Mouse (Mus musculus): Measurements from ENCODE around the gene Hist1h2bn. TPM values are rescaled to one million over a fixed set of nuclear protein-coding genes. Genes with fewer than 3 reads are reported as not detected.
"Not testable (repeated sequence)": the region's sequence is repeated elsewhere in the genome, so short reads cannot be mapped to it uniquely, and the experiment has no call there.

Gene Hist1h2bn
- polyA plus RNA-seq, 1 experiment from 2014 or later: 1.8 TPM

DNA sequence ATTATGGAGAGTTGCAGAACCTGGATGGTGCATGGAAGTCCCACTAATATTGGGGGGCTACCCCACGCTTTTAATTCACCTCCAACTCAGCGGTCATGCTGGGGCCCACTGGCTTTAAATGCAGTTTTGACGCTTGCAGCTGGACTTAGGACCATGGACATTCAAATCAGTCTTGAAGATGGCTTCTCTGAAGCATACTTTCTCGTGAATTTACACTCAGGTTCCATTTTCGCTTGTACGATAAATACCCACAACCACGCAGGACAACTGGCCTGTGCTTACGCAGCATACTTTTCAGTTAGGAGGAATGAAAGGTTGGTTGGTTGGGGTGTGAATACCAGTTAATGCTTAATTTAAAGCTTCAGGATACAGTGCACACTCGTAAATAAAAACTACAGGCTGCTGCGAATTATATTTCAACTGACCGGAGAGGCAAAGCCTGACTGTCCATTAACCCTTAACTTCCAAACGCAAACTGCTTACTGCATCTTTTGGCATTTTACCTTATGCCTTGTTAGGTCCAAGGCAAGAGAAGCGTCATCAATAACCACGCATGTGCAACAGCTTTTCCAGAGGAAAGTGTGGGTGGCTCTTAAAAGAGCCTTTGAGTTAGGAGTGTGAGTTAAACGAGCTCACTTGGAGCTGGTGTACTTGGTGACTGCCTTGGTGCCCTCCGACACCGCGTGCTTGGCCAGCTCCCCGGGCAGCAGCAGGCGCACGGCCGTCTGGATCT, 38.6 kb upstream of the Hist1h2bn start:
- no peak for TF ChIP-seq CTCF (IDR thresholded peaks at IDR 0.05; ENCODE audit: low read depth)

DNA sequence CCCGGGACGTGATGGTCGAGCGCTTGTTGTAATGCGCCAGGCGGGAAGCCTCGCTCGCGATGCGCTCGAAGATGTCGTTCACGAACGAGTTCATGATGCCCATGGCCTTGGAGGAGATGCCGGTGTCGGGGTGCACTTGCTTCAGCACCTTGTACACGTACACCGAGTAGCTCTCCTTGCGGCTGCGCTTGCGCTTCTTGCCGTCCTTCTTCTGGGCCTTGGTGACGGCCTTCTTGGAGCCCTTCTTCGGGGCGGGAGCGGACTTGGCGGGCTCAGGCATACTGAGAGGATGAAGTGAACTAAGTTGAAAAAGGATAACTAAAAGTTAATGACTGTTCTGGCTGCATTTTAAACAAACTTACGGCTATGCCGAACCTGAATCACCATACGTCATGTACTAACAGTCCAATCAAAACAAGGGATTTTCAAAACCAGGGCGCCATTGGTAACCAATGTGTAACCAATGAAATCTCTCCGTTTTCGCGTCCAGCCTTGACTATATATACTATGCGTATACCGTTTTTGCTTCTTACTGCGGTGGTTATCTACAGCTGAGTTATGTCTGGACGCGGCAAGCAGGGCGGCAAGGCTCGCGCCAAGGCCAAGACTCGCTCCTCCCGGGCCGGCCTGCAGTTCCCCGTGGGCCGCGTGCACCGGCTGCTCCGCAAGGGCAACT, 37.9 kb upstream of the Hist1h2bn start, which contains the start of the genes Hist1h2bl and Hist1h2ai:
Gene Hist1h2bl, minus strand, starts transcription at position 280 of the 676 bp plus-strand sequence.
Gene Hist1h2ai, plus strand, starts transcription at position 559 of the 676 bp plus-strand sequence.
- H3K27me3 ChIP-seq (ENCODE audit: insufficient read depth, low read length); H3K36me3 ChIP-seq (ENCODE audit: insufficient read depth, low read length); H3K9me3 ChIP-seq (replicated peaks; ENCODE audit: low read length): not testable (repeated sequence)
- H3K4me2 ChIP-seq (ENCODE audit: low read length): peak within 1 kb of the TSS; percentile 72
- H3K4me3 ChIP-seq (replicated peaks; ENCODE audit: low read depth, low read length): peak within 1 kb of the TSS; percentile 39
- peak within 1 kb of the TSS; percentile 62 for H3K9ac ChIP-seq (ENCODE audit: low read depth, low read length)
- peaks cover 15% of the 10 kb centered on the region; the same call in 1 of the 2 replicates for H3K4me1 ChIP-seq (replicated peaks; ENCODE audit: insufficient read depth, low read length)
- ATAC-seq (replicated peaks; ENCODE audit: low FRiP score, low read depth): peak; percentile 91
- DNase-seq (ENCODE audit: low spot score): peak; percentile 99
- 0% methylated on average over 25 of the region's 50 CpGs for WGBS
- H3K27ac ChIP-seq: peak within 1 kb of the TSS; percentile 92

More for the DNA sequence above, 38.6 kb upstream of the Hist1h2bn start:
- Histone ChIP-seq H3K4me3 (replicated peaks; ENCODE audit: low read depth, low read length) (peak overlapping the region; percentile 39), H3K9me3 (replicated peaks; ENCODE audit: low read length) (no peaks in the 10 kb centered on the region), H3K27ac (peak overlapping the region; percentile 92), H3K4me2 (ENCODE audit: low read length) (peak overlapping the region; percentile 72), H3K27me3 (ENCODE audit: insufficient read depth, low read length) (no peaks in the 10 kb centered on the region), H3K36me3 (ENCODE audit: insufficient read depth, low read length) (no peaks in the 10 kb centered on the region), H3K4me1 (replicated peaks; ENCODE audit: insufficient read depth, low read length) (peaks cover 15% of the 10 kb centered on the region; the same call in 1 of the 2 replicates), H3K9ac (ENCODE audit: low read depth, low read length) (peak overlapping the region; percentile 59; the same call in 1 of the 2 replicates)
- no peak for ATAC-seq (replicated peaks; ENCODE audit: low FRiP score, low read depth)
- DNase-seq (ENCODE audit: low spot score): peak; percentile 40
- under 1% methylated on average over 22 of the region's 22 CpGs for WGBS

DNA sequence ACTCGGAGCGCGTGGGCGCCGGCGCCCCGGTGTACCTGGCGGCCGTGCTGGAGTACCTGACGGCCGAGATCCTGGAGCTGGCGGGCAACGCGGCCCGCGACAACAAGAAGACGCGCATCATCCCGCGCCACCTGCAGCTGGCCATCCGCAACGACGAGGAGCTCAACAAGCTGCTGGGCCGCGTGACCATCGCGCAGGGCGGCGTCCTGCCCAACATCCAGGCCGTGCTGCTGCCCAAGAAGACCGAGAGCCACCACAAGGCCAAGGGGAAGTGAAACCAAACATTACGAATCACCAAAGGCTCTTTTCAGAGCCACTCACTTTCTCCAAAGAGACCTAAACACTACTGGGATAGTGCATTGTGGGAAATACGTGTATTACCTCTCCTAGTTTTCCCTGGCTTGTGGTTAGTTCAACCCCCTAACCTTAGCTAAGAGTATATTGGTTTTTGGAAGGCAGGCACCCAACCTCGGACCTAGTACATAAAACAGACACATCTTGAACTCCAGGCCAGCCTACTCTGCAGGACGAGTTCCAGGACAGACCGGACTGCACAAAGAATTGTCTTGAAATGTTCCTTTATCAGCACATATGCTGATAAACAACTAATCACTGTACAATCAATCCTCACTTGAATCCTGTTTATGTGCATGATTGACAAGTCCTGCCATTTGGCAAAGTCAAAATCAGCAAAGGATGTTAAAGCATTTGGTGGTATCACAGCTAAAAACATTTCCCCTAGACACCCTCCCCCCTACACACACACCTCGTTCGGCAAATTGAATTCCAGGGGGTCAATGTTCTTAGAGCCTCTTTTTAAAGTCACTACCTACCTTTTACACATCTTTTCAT, 37.2 kb upstream of the Hist1h2bn start:
- Histone ChIP-seq H3K27ac (peak overlapping the region; percentile 92), H3K4me2 (ENCODE audit: low read length) (peak overlapping the region; percentile 72), H3K9ac (ENCODE audit: low read depth, low read length) (peak overlapping the region; percentile 62), H3K4me1 (replicated peaks; ENCODE audit: insufficient read depth, low read length) (peaks cover 15% of the 10 kb centered on the region; the same call in 1 of the 2 replicates), H3K4me3 (replicated peaks; ENCODE audit: low read depth, low read length) (peak overlapping the region; percentile 39)
- WGBS: under 1% methylated on average over 9 of the region's 38 CpGs
- not testable (repeated sequence) for H3K9me3 ChIP-seq (replicated peaks; ENCODE audit: low read length); H3K27me3 ChIP-seq (ENCODE audit: insufficient read depth, low read length); H3K36me3 ChIP-seq (ENCODE audit: insufficient read depth, low read length)
- peak; percentile 4; the same call in 1 of the 2 replicates for ATAC-seq (replicated peaks; ENCODE audit: low FRiP score, low read depth)
- DNase-seq (ENCODE audit: low spot score): peak; percentile 49

DNA sequence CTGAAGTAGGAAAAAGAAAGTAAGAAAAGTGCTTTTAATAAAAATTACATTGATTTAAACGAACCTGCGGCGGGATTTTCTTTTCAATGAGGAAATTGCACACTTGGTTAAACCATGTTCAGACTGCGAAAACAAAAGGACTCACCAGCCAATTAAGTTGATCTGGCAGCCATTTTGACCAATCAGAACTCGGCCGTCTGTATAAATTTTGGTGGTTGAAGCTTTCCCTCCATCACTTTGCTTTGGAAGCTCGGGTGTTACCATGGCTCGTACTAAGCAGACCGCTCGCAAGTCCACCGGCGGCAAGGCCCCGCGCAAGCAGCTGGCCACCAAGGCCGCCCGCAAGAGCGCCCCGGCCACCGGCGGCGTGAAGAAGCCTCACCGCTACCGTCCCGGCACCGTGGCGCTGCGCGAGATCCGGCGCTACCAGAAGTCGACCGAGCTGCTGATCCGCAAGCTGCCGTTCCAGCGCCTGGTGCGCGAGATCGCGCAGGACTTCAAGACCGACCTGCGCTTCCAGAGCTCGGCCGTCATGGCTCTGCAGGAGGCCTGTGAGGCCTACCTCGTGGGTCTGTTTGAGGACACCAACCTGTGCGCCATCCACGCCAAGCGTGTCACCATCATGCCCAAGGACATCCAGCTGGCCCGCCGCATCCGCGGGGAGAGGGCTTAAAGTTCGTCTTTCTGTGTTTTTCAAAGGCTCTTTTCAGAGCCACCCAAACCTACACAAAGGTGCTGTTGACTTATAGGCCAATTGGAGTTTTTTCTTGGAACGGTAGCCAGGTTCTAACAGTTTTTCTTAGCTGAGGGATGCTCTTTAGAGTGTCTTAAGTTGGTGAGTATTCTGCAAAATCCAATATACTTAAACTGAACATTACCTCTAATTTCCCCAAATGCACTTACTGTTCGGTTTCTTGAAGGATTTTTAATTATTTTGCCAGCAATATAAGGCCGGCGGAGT, 36.2 kb upstream of the Hist1h2bn start, which contains the start of gene Hist1h3h:
Gene Hist1h3h, plus strand, starts transcription at position 263 of the 961 bp plus-strand sequence.
- H3K9ac ChIP-seq (ENCODE audit: low read depth, low read length): peak within 1 kb of the TSS; percentile 62
- peak within 1 kb of the TSS; percentile 92 for H3K27ac ChIP-seq
- H3K27me3 ChIP-seq (ENCODE audit: insufficient read depth, low read length); ATAC-seq (replicated peaks; ENCODE audit: low FRiP score, low read depth); H3K9me3 ChIP-seq (replicated peaks; ENCODE audit: low read length); H3K36me3 ChIP-seq (ENCODE audit: insufficient read depth, low read length): not testable (repeated sequence)
- WGBS: under 1% methylated on average over 25 of the region's 56 CpGs
- DNase-seq (ENCODE audit: low spot score): peak; percentile 97
- peak within 1 kb of the TSS; percentile 72 for H3K4me2 ChIP-seq (ENCODE audit: low read length)
- peaks cover 17% of the 10 kb centered on the region for H3K4me1 ChIP-seq (replicated peaks; ENCODE audit: insufficient read depth, low read length)
- H3K4me3 ChIP-seq (replicated peaks; ENCODE audit: low read depth, low read length): peak within 1 kb of the TSS; percentile 39

DNA sequence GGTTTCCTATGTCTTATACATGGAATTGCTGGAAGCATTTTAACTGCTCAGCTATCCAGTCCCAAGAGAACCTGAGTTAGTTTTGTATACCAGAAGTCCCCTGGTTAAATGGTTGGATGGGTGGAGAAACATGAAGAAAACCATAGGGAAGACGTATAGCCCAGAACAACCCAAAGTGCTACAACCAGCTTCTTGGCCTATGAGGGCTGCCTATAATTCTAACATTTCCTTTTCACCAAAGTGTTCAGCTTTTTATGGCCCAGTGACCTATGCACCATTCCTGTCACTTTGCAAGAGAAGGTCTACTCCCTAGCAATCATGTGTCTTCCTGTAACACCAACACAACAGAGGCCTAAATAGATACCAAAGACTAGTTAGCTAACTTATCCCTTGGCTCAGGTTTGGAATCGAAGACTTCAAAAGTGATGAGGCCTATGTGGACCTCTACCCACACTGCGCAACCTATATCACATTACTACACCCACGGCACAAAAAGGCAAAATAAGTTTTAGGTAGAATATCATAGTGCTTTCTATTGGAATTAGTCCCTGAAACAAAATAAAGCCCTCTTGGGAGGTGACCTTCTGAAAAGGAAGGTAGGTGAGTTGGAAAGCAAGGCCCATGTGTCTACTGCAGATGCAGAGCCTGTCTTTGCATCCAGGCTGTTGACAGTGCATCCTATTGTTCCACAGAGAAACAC, 35.4 kb upstream of the Hist1h2bn start:
- Histone ChIP-seq H3K27ac (peak overlapping the region; percentile 70; the same call in 1 of the 2 replicates), H3K4me1 (replicated peaks; ENCODE audit: insufficient read depth, low read length) (peaks cover 18% of the 10 kb centered on the region), H3K27me3 (ENCODE audit: insufficient read depth, low read length) (no peaks in the 10 kb centered on the region), H3K4me2 (ENCODE audit: low read length) (peak overlapping the region; percentile 64), H3K36me3 (ENCODE audit: insufficient read depth, low read length) (no peaks in the 10 kb centered on the region), H3K4me3 (replicated peaks; ENCODE audit: low read depth, low read length) (peak overlapping the region; percentile 33; the same call in 1 of the 2 replicates), H3K9me3 (replicated peaks; ENCODE audit: low read length) (no peaks in the 10 kb centered on the region), H3K9ac (ENCODE audit: low read depth, low read length) (peak overlapping the region; percentile 57; the same call in 1 of the 2 replicates)
- ATAC-seq (replicated peaks; ENCODE audit: low FRiP score, low read depth) (no peak), DNase-seq (ENCODE audit: low spot score) (peak; percentile 21)
- 44% methylated on average over 4 of the region's 4 CpGs for WGBS
- no peak for TF ChIP-seq CTCF (IDR thresholded peaks at IDR 0.05; ENCODE audit: low read depth)

DNA sequence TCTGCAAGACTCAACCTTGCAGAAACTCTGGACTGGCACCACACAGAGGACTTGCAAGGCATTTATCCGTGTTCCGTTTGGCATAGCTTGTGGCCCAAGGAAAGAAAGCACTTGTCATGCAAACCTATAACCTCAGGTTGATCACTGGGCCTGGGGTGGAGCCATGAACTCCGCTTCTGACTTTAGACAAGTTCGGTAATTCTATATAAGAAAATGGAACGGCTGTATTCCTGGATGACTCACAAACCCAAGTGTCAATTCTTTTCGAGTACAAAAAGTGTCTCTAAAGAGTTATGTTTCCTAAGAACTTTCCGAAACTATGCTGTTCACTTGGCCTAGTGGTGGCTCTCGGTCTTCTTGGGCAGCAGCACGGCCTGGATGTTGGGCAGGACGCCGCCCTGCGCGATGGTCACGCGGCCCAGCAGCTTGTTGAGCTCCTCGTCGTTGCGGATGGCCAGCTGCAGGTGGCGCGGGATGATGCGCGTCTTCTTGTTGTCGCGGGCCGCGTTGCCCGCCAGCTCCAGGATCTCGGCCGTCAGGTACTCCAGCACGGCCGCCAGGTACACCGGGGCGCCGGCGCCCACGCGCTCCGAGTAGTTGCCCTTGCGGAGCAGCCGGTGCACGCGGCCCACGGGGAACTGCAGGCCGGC, 32.7 kb upstream of the Hist1h2bn start:
- 3% methylated on average over 19 of the region's 44 CpGs for WGBS
- H3K9me3 ChIP-seq (replicated peaks; ENCODE audit: low read length); H3K36me3 ChIP-seq (ENCODE audit: insufficient read depth, low read length); H3K27me3 ChIP-seq (ENCODE audit: insufficient read depth, low read length): not testable (repeated sequence)
- H3K4me1 ChIP-seq (replicated peaks; ENCODE audit: insufficient read depth, low read length): peaks cover 16% of the 10 kb centered on the region
- peak overlapping the region; percentile 35 for H3K4me3 ChIP-seq (replicated peaks; ENCODE audit: low read depth, low read length)
- DNase-seq (ENCODE audit: low spot score): peak; percentile 34
- peak overlapping the region; percentile 62 for H3K4me2 ChIP-seq (ENCODE audit: low read length)
- H3K27ac ChIP-seq: peak overlapping the region; percentile 87
- H3K9ac ChIP-seq (ENCODE audit: low read depth, low read length): peak overlapping the region; percentile 36; the same call in 1 of the 2 replicates
- peak; percentile 30; the same call in 1 of the 2 replicates for ATAC-seq (replicated peaks; ENCODE audit: low FRiP score, low read depth)

DNA sequence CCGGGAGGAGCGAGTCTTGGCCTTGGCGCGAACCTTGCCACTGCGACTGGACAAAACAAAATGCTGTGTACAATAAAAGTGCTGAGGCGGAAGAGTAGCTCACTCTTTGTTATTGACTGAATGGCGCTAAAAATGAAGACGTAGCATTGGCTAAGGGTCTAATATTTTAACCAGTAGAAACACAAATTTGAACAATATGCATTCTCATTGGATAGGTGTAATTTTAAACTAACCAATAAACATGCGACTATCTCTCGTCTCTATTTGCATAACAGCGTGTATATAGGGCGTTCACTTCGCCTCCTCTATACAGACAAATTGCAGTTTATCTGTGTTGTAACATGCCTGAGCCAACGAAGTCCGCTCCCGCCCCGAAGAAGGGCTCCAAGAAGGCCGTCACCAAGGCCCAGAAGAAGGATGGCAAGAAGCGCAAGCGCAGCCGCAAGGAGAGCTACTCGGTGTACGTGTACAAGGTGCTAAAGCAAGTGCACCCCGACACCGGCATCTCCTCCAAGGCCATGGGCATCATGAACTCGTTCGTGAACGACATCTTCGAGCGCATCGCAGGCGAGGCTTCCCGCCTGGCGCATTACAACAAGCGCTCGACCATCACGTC, 32.1 kb upstream of the Hist1h2bn start, which contains the start of gene Hist1h2bm:
Gene Hist1h2bm, plus strand, starts transcription at position 288 of the 616 bp plus-strand sequence.
- ATAC-seq (replicated peaks; ENCODE audit: low FRiP score, low read depth): peak; percentile 95
- under 1% methylated on average over 37 of the region's 37 CpGs for WGBS

More for the DNA sequence above, 32.1 kb upstream of the Hist1h2bn start, which contains the start of gene Hist1h2bm:
- H3K4me2 ChIP-seq (ENCODE audit: low read length): peak within 1 kb of the TSS; percentile 62
- peak within 1 kb of the TSS; percentile 35 for H3K4me3 ChIP-seq (replicated peaks; ENCODE audit: low read depth, low read length)
- H3K36me3 ChIP-seq (ENCODE audit: insufficient read depth, low read length); H3K27me3 ChIP-seq (ENCODE audit: insufficient read depth, low read length); H3K9me3 ChIP-seq (replicated peaks; ENCODE audit: low read length): not testable (repeated sequence)
- DNase-seq (ENCODE audit: low spot score): peak; percentile 98
- peaks cover 13% of the 10 kb centered on the region for H3K4me1 ChIP-seq (replicated peaks; ENCODE audit: insufficient read depth, low read length)
- peak within 1 kb of the TSS; percentile 87 for H3K27ac ChIP-seq
- peak within 1 kb of the TSS; percentile 46 for H3K9ac ChIP-seq (ENCODE audit: low read depth, low read length)
